Mouse (Mus musculus): Measurements from ENCODE around the gene Cpsf2.
"Not testable (repeated sequence)": the region's sequence is repeated elsewhere in the genome, so short reads cannot be mapped to it uniquely, and the experiment has no call there.

Cpsf2 gene

GRCm38 (mm10) chr12:101975601-101976571, at the start of gene Cpsf2:
Gene Cpsf2, plus strand, starts transcription at chr12:101975988.
- DNase-seq: peak; percentile 84 to 89

GRCm38 (mm10) chr12:101928423-101928822, 47.4 kb upstream of the Cpsf2 start:
- no peak for DNase-seq

- no peak for DNase-seq
Observed at GRCm38 (mm10) chr12:101935223-101935622, 40.6 kb upstream of the Cpsf2 start.

- DNase-seq: no peak
Observed at GRCm38 (mm10) chr12:101937572-101937971, 38.2 kb upstream of the Cpsf2 start.

- DNase-seq: no peak
Observed at GRCm38 (mm10) chr12:101947986-101948385, 27.8 kb upstream of the Cpsf2 start.

- no peak for DNase-seq
Observed at GRCm38 (mm10) chr12:101948801-101949200, 27.0 kb upstream of the Cpsf2 start.

GRCm38 (mm10) chr12:101955821-101956220, 20.0 kb upstream of the Cpsf2 start:
- not testable (repeated sequence) for DNase-seq

GRCm38 (mm10) chr12:101957079-101957941, 18.5 kb upstream of the Cpsf2 start:
- DNase-seq: no peak

- DNase-seq: peak; percentile 98 to 99
Observed at GRCm38 (mm10) chr12:101957942-101958544, 17.7 kb upstream of the Cpsf2 start, which contains the start of gene Atxn3. Gene Atxn3, minus strand, starts transcription at chr12:101958246.

GRCm38 (mm10) chr12:101958556-101958955, 17.2 kb upstream of the Cpsf2 start:
- no peak for DNase-seq

- not testable (repeated sequence) for DNase-seq
Observed at GRCm38 (mm10) chr12:101958960-101959780, 16.6 kb upstream of the Cpsf2 start.

GRCm38 (mm10) chr12:101971311-101971710, 4.5 kb upstream of the Cpsf2 start:
- no peak for DNase-seq

GRCm38 (mm10) chr12:101972230-101972629, 3.6 kb upstream of the Cpsf2 start:
- no peak for DNase-seq

- no peak for DNase-seq
Observed at GRCm38 (mm10) chr12:101974571-101974970, 1.2 kb upstream of the Cpsf2 start.

- DNase-seq: peak in 1 of 2 experiments; percentile 13
Observed at GRCm38 (mm10) chr12:101975167-101975600, 604 bp upstream of the Cpsf2 start.

GRCm38 (mm10) chr12:101976651-101977403, 1.0 kb downstream of the Cpsf2 start:
- DNase-seq: no peak

- no peak for DNase-seq
Observed at GRCm38 (mm10) chr12:101977404-101977915, 1.7 kb downstream of the Cpsf2 start.

- DNase-seq: no peak
Observed at GRCm38 (mm10) chr12:101978162-101978561, 2.4 kb downstream of the Cpsf2 start.

GRCm38 (mm10) chr12:101978588-101978987, 2.8 kb downstream of the Cpsf2 start:
- no peak for DNase-seq

- no peak for DNase-seq
Observed at GRCm38 (mm10) chr12:101979213-101979750, 3.5 kb downstream of the Cpsf2 start.
